Mouse (Mus musculus) gastrocnemius, postnatal 25 days (tissue): ENCODE data around the gene Aire. TPM values are rescaled to one million over a fixed set of nuclear protein-coding genes. Genes with fewer than 3 reads are reported as not detected.

ENCODE experiments used
- DNase-seq: peaks from one replicate; pipeline ENCODE4 v3.0.0; 2022
- total RNA-seq, 2 experiments: library from RNA; stranded (reverse); gene quantifications; 1 replicate in 1 of 2; 2 replicates in 1 of 2; pipeline ENCODE4 v1.2.3; 2021

Gene Aire
- total RNA-seq, 2 experiments from 2014 or later, result not detected

DNA sequence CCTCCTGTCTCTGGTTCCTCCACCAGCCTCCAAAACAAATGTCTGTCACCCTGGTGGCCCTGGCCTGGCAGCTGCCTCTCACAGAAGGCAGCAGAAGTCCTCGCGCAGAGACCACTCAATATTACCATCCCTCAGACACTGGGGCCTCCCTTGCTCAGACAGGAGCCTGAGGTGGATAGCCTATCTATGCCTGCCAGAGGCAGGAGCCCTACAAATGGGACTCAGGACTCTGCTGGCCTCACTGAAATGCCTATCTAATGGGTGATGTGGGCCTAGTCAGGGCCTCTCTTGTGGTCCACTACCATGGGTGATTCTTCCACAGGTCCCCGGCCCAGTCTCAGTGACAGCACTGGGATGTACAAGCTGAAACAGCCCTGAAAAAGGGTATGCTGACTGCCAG lies 35.2 kb downstream of the Aire start:
- no peak for DNase-seq

DNA sequence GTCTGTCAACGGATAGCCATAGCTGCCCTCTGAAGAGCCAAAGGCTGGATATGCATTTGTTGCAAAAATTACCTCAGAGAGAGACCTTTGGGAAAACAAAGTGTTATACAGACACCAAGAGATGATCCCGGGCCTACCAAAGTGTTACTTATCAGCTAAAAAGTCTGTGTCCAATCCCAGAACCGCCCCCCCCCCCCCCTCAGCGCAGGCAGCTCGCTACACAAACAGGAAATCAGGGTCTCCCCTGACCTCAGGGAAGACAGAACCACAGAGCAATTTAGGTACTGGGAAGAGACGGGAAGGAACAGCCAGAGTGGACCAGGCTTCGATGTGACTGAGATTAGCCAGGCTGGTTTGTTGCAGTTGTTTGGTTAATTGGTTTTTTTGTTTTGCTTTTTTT lies 36.2 kb downstream of the Aire start:
- DNase-seq, result no peak

GRCm38 (mm10) chr10:78005791-78006438 lies 37.5 kb downstream of the Aire start:
- no peak for DNase-seq

DNA sequence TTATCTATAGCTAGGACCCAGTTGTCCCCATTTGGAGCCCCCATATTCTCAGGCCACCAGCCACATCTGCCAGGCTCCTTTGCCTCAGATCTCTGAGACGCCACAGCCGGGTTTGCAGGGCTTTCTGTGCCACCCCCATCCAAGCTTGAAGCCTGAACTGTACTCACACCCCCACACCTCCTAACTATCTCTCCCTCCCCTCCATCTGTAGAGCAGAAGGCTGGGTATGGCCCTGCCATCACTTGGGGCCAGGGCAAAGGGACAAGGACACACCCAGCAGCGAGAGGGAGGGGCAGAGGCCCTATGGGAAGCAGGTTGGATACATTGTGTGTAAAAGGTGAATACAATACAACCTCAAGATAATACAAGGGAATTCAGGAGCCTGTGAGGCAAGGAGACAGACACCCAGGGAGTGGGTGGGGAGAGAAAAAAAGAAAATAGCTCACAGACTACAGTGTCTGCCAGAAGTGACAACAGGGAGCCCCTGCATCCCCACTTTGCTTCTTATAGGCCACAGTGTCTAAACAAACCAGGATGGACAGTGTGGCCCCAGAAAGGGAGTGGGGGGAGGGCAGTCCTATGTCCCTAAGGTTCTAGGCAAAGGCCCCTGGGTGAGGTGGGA lies 38.8 kb downstream of the Aire start:
- no peak for DNase-seq

- no peak for DNase-seq
Observed at GRCm38 (mm10) chr10:78002316-78002715, 41.1 kb downstream of the Aire start.

DNA sequence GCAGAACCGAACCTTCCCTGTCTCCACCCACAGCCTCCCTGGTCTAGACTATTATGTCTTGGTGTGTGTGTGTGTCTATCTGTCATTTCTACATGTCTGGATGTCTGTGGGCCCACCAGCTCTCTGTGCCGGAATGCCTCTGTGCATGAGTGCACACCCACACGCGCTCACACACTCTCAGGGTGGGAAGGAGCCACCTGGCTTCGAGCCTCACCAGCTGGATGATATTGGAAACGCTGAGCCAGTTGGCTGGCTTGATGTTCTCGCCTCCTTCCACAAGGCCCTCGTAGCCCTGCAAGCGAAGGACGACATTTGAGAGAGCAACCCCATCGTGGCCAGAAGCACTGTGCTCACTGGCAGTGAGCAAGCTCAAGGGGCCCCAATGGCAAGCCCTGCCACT lies 41.6 kb downstream of the Aire start:
- peak; percentile 64 for DNase-seq

DNA sequence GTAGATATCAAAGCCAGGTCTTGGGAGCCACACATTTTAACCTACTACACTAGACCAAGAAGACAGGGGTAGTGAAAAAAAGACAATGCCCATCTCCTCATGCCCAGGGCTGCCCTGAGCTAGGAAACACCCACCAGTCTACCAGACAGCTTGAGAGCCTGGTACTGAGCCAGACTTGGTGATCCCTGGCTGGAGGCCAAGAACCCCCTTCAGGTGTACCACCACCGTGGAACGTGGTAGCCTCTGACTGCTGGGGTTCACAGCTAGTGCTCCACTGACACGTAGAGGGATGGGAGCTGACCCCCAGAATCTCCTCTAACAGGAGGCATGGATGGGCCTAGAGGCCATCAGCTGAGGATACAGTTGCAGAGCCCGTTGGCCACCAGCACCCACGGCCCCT lies 43.2 kb downstream of the Aire start:
- DNase-seq, result no peak

DNA sequence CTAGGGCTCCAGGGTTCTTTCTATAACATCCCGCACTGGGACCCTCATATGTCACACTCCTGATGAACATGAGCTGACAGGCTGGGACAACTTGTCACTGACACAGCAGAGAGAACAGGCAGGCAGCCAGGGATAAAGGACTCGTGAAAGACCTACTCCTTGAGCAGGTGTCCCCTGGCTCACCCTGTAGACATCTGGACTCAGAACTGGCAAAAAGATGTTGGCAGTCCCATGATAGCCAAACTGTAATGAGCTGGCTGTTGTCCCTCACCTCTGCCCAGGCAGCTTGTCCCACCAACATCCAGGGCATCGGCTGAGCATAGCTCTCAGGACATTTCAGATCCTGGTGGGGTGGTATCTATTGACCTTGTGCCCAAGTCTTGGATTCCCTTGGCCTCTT lies 47.8 kb downstream of the Aire start:
- DNase-seq, result no peak

GRCm38 (mm10) chr10:77985775-77986174 lies 57.6 kb downstream of the Aire start:
- no peak for DNase-seq

GRCm38 (mm10) chr10:77984660-77985059 lies 58.8 kb downstream of the Aire start:
- peak; percentile 41 for DNase-seq

Other genes starting within 250 kb of the Aire start
- not detected for gene Gm9639, start 248.5 kb downstream of the Aire start, total RNA-seq
- not detected for gene Gm19668, start 244.5 kb downstream of the Aire start, total RNA-seq
- gene Gm9507, start 231.8 kb downstream of the Aire start, total RNA-seq, result not detected
- gene Gm2696, start 228.9 kb downstream of the Aire start, total RNA-seq, result not detected
- not detected for gene Krtap10-4, start 216.5 kb downstream of the Aire start, total RNA-seq
- gene Krtap10-10, start 207.7 kb downstream of the Aire start, total RNA-seq, result not detected
- gene Gm36176, start 196.8 kb downstream of the Aire start, total RNA-seq, result not detected
- gene Gm10318, start 190.8 kb downstream of the Aire start, total RNA-seq, result not detected
- not detected for gene Gm3285, start 181.6 kb downstream of the Aire start, total RNA-seq
- gene Lrrc3, start 141.1 kb downstream of the Aire start, total RNA-seq, result under 1 TPM; 0.18 to 0.32 TPM
- under 1 TPM; 0.26 to 0.83 TPM for gene Trpm2, start 73.0 kb downstream of the Aire start, total RNA-seq
- gene 1810043G02Rik, start 65.1 kb downstream of the Aire start, total RNA-seq, result 1 to 10 TPM; 4.0 to 4.7 TPM
- 1 to 10 TPM; 5.2 to 7.7 TPM for gene Pfkl, start 33.5 kb downstream of the Aire start, total RNA-seq
- not detected for gene Dnmt3l, start 1.7 kb downstream of the Aire start, total RNA-seq
- 1 to 10 TPM; 1.3 to 1.7 TPM for gene Icosl, start 25.7 kb upstream of the Aire start, total RNA-seq
- 100 to 1,000 TPM; 225 to 235 TPM for gene D10Jhu81e, start 126.2 kb upstream of the Aire start, total RNA-seq
- 1 to 10 TPM; 7.6 to 8.3 TPM for gene Pwp2, start 141.5 kb upstream of the Aire start, total RNA-seq
- 10 to 100 TPM; 31.0 to 32.9 TPM for gene Trappc10, start 201.0 kb upstream of the Aire start, total RNA-seq